Mouse (Mus musculus) E14TG2a.4 (cell line): Measurements from ENCODE around the gene Samd14.

Experiments
- CTCF ChIP-seq: conservative IDR thresholded peaks from 2 replicates; pipeline ENCODE4 v1.5.1; 2014; ENCODE audit warnings: low read length
- NANOG ChIP-seq: IDR thresholded peaks from 2 replicates; pipeline ENCODE4 v1.6.1; 2014; ENCODE audit warnings: borderline replicate concordance, low read length, mixed read lengths
- POU5F1 ChIP-seq: IDR thresholded peaks from 2 replicates; pipeline ENCODE4 v1.6.1; 2014; ENCODE audit warnings: low read length, borderline replicate concordance

DNA sequence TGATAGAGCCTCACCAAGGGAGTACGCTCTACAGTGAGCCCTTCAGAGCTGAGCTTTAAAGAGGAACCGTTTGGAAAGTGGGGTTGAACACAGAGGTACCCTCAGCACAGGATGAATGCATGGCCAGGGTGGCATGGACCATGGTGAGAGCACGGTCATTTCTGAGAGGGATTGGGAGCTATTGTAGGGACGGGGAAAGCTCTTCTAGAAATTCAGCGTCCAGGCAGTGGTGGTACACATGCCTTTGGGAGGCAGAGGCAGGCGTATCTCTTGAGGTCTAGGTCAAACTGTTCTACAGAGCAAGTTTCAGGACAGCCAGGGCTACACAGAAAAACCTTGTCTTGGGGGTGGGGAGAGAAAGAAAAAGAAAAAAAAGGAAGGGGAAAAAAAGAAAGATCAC lies 12.7 kb upstream of the Samd14 start:
- TF ChIP-seq CTCF (no peak), POU5F1 (no peak), NANOG (no peak)
